Mouse (Mus musculus) forebrain, embryonic 15.5 days (tissue): ENCODE measurements around the gene Mrpl45. TPM values are rescaled to one million over a fixed set of nuclear protein-coding genes. Genes with fewer than 3 reads are reported as not detected.
"Not testable (repeated sequence)": the region's sequence is repeated elsewhere in the genome, so short reads cannot be mapped to it uniquely, and the experiment has no call there.

Source experiments
- ATAC-seq: fragments of 200-750 bp; cut with Nextera tagmentation; replicated peaks from 2 replicates; pipeline ENCODE4 v1.8.0; 2017; ENCODE audit warnings: mild to moderate bottlenecking, moderate TSS enrichment, moderate library complexity
- H3K27ac ChIP-seq: fragments of 300-500 bp; sonication (generic); replicated peaks from 2 replicates; pipeline ENCODE4 v1.5.1; 2015; ENCODE audit warnings: mild to moderate bottlenecking, inconsistent platforms
- H3K27me3 ChIP-seq: fragments of 300-500 bp; sonication (generic); 2 replicates; pipeline ENCODE4 v1.6.1; 2015; ENCODE audit warnings: inconsistent platforms
- H3K36me3 ChIP-seq: fragments of 300-500 bp; sonication (generic); 2 replicates; pipeline ENCODE4 v1.6.1; 2015; ENCODE audit warnings: mild to moderate bottlenecking, inconsistent platforms
- H3K4me1 ChIP-seq: fragments of 300-500 bp; sonication (generic); 2 replicates; pipeline ENCODE4 v1.6.1; 2015; ENCODE audit warnings: inconsistent platforms
- H3K4me2 ChIP-seq: fragments of 300-500 bp; sonication (generic); replicated peaks from 2 replicates; pipeline ENCODE4 v1.6.1; 2015; ENCODE audit warnings: mild to moderate bottlenecking, inconsistent platforms
- H3K4me3 ChIP-seq: fragments of 300-500 bp; sonication (generic); 2 replicates; pipeline ENCODE4 v1.5.1; 2015; ENCODE audit warnings: mild to moderate bottlenecking, inconsistent platforms
- H3K9ac ChIP-seq: fragments of 300-500 bp; sonication (generic); replicated peaks from 2 replicates; pipeline ENCODE4 v1.6.1; 2015; ENCODE audit warnings: mild to moderate bottlenecking, inconsistent platforms
- H3K9me3 ChIP-seq: fragments of 300-500 bp; sonication (generic); 2 replicates; pipeline ENCODE4 v1.6.1; 2016; ENCODE audit warnings: inconsistent platforms
- WGBS: fragments of 180-500 bp; shearing (Covaris S2); methylation state at CpG from one replicate; pipeline ENCODE4 v1.1.7; 2015; ENCODE audit warnings: mixed read lengths; 5-methylcytosine and 5-hydroxymethylcytosine counted together
- polyA plus RNA-seq: library from polyadenylated mRNA; unstranded; fragments of >200 nt; fragmentation: Nextera tagmentation; extraction: Ambion mirVana; gene quantifications from 2 replicates; pipeline ENCODE4 v1.2.1, GENCODE M21; 2015

The Mrpl45 gene
- polyA plus RNA-seq, 1 experiment from 2014 or later: 40.6 TPM

DNA sequence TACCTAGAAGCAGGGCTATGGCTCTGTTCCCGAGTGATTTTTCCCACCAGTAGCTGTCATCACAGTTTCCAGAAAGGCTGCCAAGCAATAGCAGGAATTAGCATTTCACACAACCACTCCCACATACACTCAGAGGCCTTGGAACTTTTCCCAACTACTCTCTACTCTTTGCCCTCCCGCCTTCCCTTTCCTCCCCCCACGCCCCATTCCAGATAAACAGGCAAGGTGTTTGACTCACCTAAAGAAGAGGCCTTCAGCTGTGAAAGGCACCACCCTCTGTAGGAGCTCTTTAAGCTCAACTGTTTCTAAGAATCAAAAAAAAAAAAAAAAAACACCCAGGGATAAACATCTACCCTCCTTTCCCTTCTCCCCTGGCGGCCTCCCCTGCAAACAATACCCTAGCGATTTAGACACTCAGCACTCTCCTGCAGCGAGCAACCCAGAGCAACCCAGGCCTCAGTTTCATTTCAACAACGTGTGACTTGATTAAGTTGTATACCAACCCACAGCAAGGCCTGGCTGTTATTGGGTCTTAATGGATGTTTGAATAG lies 13.2 kb upstream of the Mrpl45 start:
- no peaks in the 10 kb centered on the region for H3K36me3 ChIP-seq
- H3K27ac ChIP-seq: peak overlapping the region; percentile 47; the same call in 1 of the 2 replicates
- H3K4me2 ChIP-seq: no peak overlapping the region
- no peaks in the 10 kb centered on the region for H3K27me3 ChIP-seq
- ATAC-seq: no peak
- H3K4me1 ChIP-seq: peaks cover 14% of the 10 kb centered on the region; the same call in 1 of the 2 replicates
- WGBS: 14% methylated on average over 7 of the region's 7 CpGs
- no peak overlapping the region for H3K9ac ChIP-seq
- no peaks in the 10 kb centered on the region for H3K9me3 ChIP-seq
- H3K4me3 ChIP-seq: no peak overlapping the region

DNA sequence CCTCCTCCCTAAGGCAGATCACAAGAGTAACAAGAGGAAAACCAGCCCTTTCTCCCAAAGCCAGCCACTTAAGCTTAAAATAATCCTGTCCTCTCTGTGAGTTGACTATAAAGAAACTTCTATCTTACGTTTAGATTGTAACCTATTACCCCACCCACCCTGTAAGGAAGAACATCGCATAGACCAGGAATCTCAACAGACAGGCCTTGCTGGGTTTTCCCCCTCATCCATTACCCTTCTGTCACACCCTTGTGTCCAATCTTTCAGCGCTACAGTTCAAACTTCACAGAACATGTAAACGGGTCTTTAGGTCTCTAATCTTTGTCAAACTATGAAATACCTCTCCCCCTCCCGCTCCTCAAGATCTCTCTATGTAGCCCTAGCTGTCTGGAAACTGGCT lies 10.9 kb upstream of the Mrpl45 start:
- ATAC-seq: no peak
- Histone ChIP-seq H3K27me3 (no peaks in the 10 kb centered on the region), H3K27ac (no peak overlapping the region), H3K4me1 (peaks cover 20% of the 10 kb centered on the region), H3K36me3 (no peaks in the 10 kb centered on the region), H3K9me3 (no peaks in the 10 kb centered on the region), H3K4me3 (no peak overlapping the region), H3K9ac (no peak overlapping the region), H3K4me2 (no peak overlapping the region)
- 87% methylated on average over 5 of the region's 5 CpGs for WGBS

DNA sequence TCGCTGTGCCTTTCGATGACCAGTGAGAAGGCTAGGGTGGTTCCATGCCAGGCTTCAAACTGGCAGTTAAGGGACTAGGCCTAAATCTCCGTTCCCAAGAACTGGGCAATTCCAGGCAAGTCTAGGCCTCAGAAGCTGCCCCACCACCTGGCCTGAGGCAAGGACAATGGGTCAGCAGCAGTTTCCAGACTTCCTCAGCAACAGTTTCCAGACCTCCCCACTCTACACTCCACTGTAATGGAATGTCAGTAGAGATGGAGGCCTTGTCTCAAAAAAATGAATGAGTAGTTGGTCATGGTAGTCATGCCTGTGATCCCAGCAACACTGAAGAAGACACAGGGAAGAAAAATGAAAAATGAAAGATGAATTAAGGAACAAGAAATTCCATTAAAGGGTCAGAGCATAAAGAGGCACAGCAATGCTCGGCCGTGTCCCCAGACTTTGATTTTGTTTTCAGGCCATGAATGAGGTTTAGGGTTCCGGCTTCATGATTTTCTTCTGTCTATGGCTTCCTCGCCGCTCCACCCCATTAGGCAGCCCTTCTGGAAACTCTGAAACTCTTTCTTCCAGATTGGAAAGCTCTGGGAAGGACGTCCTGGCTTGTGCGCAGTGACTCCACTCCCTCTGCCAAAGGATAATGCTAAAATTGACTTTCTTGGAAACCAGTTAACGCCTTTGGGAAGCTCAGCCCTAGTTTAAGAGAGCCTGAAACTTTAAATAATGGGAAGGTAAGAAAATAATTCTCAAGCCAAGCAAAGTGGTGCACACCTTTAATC lies 8.0 kb upstream of the Mrpl45 start:
- Histone ChIP-seq H3K4me1 (peaks cover 29% of the 10 kb centered on the region), H3K36me3 (no peaks in the 10 kb centered on the region), H3K4me2 (no peak overlapping the region), H3K4me3 (no peak overlapping the region), H3K9ac (no peak overlapping the region), H3K27ac (no peak overlapping the region), H3K9me3 (no peaks in the 10 kb centered on the region), H3K27me3 (no peaks in the 10 kb centered on the region; the same call in 1 of the 2 replicates)
- no peak for ATAC-seq
- WGBS: 93% methylated on average over 11 of the region's 11 CpGs

DNA sequence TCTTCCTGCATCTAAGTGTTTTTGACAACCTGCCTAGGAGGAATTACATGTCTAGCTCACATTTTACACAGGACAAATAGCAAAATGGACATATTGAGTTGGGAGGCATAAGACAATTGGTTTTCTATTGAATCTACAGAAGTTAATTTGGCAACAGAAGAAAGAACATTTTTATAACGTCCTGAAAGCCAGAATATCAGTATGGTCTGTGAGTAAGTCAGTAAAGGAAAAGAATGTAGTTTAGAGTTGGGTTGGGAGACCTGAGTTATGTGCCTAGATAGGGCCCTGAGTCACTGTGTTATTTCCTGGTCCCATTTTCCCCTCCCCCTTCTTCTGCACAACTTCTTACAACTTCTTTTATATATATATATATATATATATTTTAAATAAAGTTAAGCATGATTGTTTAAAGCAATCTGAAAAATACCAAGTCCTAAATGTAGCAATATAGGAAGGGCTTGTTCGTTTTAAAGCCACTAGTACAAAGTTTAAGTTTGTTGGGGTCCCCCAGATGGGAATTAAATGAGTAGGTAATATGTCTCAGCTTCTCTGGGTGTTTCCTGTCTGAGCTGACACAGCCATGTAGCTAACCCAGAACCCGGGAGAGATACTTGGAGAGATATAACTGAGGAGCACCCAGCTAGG lies 6.6 kb upstream of the Mrpl45 start:
- peak overlapping the region; percentile 48; the same call in 1 of the 2 replicates for H3K9ac ChIP-seq
- H3K27me3 ChIP-seq: no peaks in the 10 kb centered on the region; the same call in 1 of the 2 replicates
- H3K36me3 ChIP-seq: no peaks in the 10 kb centered on the region
- WGBS: 55% methylated on average over 3 of the region's 3 CpGs
- peak overlapping the region; percentile 40; the same call in 1 of the 2 replicates for H3K4me3 ChIP-seq
- H3K27ac ChIP-seq: no peak overlapping the region
- H3K4me1 ChIP-seq: peaks cover 25% of the 10 kb centered on the region
- peak overlapping the region; percentile 73; the same call in 1 of the 2 replicates for H3K4me2 ChIP-seq
- no peaks in the 10 kb centered on the region for H3K9me3 ChIP-seq
- ATAC-seq: no peak

DNA sequence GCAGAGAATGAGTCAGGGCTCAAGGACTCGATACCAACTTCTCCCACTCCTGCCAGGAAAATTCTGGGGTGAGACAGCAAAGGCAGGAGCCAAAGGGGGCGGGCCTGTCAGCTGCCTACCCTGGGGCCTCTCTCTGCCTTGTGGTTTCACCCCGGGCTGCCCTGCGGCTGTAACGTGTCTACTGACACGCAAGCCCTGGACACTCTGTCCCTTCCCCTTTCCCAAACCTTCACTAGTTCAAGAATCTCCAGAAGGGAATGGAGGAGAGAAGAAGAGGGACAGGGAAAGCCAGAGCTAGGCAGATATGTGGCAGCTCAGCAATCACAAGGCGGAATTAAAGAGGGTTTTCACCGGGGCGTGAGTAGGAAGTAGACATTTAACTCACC lies 6.1 kb upstream of the Mrpl45 start:
- WGBS: 2% methylated on average over 9 of the region's 9 CpGs
- peak overlapping the region; percentile 48 for H3K9ac ChIP-seq
- no peaks in the 10 kb centered on the region for H3K36me3 ChIP-seq
- no peak overlapping the region for H3K27ac ChIP-seq
- ATAC-seq: no peak
- H3K27me3 ChIP-seq: no peaks in the 10 kb centered on the region; the same call in 1 of the 2 replicates
- H3K4me3 ChIP-seq: peak overlapping the region; percentile 40
- peak overlapping the region; percentile 73 for H3K4me2 ChIP-seq
- H3K9me3 ChIP-seq: no peaks in the 10 kb centered on the region
- H3K4me1 ChIP-seq: peaks cover 25% of the 10 kb centered on the region

DNA sequence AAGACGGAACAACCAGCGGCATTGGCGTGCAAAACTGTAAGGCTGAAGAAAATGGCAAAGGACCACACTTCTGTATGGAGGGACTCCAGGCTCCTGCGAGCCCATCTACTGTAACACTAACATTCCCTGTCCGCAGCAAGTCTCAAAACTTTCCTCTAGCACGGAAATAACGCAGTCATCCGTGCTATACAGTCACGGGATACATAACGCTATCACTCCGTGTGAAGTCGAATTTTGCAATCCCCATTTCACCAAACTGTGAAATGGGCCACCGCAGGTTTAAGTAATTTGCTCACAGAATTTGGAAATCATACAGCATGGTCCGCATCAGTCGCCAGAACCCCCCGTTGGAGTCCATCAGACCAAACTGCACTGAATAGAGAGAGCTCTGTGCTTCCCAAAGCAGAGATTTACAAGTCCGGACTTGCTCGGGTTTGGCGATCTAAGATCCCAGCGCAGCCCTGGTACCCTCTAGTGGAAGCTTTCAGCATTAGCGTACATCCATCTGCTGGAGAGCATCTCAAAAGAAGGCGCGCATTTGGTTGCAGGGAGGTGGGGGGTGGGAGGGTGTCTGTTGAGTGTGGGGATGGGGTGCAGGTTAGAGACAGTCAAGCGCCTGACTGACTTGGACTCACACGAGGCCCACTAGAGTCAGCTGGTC lies 5.5 kb upstream of the Mrpl45 start:
- Histone ChIP-seq H3K4me3 (peak overlapping the region; percentile 40), H3K4me2 (peak overlapping the region; percentile 73), H3K9ac (peak overlapping the region; percentile 48), H3K27ac (no peak overlapping the region), H3K9me3 (no peaks in the 10 kb centered on the region), H3K27me3 (no peaks in the 10 kb centered on the region; the same call in 1 of the 2 replicates), H3K36me3 (no peaks in the 10 kb centered on the region), H3K4me1 (peaks cover 26% of the 10 kb centered on the region)
- ATAC-seq: peak; percentile 74
- under 1% methylated on average over 25 of the region's 25 CpGs for WGBS

DNA sequence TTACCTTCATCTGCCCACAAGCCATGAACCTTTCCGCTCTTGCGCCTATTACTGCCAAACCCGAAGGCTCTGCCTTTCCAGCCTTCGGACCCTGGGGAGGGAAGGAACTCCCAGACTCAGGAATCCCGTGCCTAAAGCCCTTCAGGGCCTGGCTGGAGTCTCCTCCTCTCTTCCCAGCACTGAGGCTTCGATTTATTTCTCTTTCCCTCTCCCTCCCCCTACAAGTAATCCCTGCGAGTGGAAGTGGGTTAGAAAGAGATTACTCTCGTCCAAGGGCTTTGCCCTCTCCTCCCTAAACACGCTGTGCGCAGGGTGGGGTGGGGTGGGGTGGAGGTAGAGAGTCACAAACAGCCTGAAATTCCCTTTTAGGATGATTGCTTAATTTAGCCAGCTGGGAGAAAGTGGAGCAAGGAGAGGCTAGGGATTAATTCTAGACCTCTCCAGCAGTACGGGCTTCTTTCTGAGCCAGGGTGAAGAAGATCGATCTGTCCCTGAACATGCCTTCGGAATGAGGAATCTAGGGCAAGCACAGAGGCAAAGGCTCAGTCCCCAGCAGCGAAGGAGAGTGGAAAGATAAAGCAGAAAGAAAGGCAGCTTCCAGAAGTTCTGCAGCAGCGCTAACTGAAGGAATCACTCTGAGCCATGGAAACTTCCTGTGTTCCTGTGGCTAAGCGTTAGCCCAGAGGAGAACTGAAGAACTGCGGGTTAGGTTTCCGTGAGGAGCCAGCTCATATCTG lies 4.5 kb upstream of the Mrpl45 start:
- no peaks in the 10 kb centered on the region for H3K9me3 ChIP-seq
- H3K4me1 ChIP-seq: peaks cover 30% of the 10 kb centered on the region
- H3K27me3 ChIP-seq: no peaks in the 10 kb centered on the region; the same call in 1 of the 2 replicates
- H3K27ac ChIP-seq: peak overlapping the region; percentile 34; the same call in 1 of the 2 replicates
- WGBS: 8% methylated on average over 18 of the region's 18 CpGs
- peak overlapping the region; percentile 40 for H3K4me3 ChIP-seq
- H3K4me2 ChIP-seq: peak overlapping the region; percentile 73
- H3K9ac ChIP-seq: peak overlapping the region; percentile 40
- no peaks in the 10 kb centered on the region for H3K36me3 ChIP-seq
- ATAC-seq: no peak

DNA sequence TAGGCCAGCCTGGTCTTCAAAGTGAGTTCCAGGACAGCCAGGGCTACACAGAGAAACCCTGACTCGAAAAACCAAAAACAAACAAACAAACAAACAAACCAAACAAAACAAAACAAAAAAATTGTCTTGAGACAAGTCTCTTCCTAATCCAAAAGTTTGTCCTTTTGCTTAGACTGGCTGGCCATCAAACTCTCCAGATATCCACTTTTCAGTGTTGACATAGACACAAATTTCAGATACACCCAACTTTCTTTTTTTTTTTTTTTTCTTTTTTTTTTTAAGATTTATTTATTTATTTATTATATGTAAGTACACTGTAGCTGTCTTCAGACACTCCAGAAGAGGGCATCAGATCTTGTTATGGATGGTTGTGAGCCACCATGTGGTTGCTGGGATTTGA lies 2.6 kb upstream of the Mrpl45 start:
- 80% methylated on average over 1 of the region's 1 CpGs for WGBS
- not testable (repeated sequence) for H3K27ac ChIP-seq, H3K36me3 ChIP-seq, H3K4me2 ChIP-seq, H3K27me3 ChIP-seq, H3K4me3 ChIP-seq, H3K9me3 ChIP-seq, H3K9ac ChIP-seq, ATAC-seq
- peaks cover 37% of the 10 kb centered on the region for H3K4me1 ChIP-seq

DNA sequence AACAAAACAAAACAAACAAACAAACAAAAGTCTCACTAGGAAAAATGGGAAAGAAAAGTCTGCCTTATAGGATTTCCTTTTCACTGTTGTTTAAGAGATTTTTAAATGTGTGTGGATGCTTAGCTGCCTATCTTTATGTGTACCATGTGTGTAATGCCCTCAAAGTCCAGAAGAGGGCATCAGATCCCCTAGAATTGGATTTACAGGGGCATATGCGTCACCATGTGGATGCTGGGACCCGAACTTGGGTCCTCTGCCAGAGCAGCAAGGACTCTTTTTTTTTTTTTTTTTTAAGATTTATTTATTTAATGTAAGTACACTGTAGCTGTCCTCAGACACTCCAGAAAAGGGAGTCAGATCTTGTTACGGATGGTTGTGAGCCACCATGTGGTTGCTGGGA lies 1.4 kb upstream of the Mrpl45 start:
- no peaks in the 10 kb centered on the region for H3K36me3 ChIP-seq
- H3K4me3 ChIP-seq: no peak overlapping the region
- WGBS: 90% methylated on average over 3 of the region's 3 CpGs
- H3K4me1 ChIP-seq: peaks cover 37% of the 10 kb centered on the region
- no peak for ATAC-seq
- H3K9me3 ChIP-seq: no peaks in the 10 kb centered on the region
- H3K9ac ChIP-seq: no peak overlapping the region
- no peak overlapping the region for H3K27ac ChIP-seq
- no peaks in the 10 kb centered on the region; the same call in 1 of the 2 replicates for H3K27me3 ChIP-seq
- H3K4me2 ChIP-seq: no peak overlapping the region

DNA sequence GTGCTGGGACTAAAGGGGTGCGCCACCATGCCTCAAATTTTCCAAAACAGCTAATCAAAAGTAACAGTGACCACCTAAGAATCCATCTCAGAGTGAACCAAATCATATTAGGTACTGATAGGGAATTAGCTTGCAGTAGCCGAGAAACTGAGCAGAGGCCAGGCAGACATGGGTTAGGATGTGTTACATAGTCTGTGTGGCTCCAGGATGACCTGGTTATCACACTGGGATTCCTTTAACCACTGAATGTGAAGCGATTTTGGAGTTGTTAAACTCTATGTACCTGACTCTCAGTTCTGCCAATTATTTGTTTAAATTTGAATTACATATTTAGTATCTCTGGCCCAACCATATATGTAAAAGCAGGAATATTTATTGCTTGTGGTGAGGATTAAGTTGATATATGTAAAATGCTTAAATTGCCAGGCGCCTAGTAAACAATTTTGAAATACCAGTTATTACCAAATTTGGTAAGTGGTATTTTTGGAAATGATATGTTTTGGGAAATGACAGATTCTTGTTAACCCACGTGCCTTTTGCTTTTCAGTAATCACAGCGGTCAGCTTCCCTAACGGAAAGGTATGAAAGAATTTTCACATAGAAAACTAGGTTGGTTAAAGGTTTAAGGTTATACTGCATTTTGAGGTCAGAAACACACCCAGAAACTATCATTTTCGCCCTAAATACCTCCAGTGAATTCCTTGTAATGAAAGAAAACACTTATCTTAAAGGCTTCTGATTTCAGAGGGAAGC lies 589 bp upstream of the Mrpl45 start:
- Histone ChIP-seq H3K27me3 (no peaks in the 10 kb centered on the region; the same call in 1 of the 2 replicates), H3K4me2 (peak overlapping the region; percentile 42), H3K36me3 (no peaks in the 10 kb centered on the region), H3K4me3 (peak overlapping the region; percentile 51), H3K4me1 (peaks cover 29% of the 10 kb centered on the region), H3K27ac (peak overlapping the region; percentile 78), H3K9me3 (no peaks in the 10 kb centered on the region), H3K9ac (peak overlapping the region; percentile 40)
- WGBS: 48% methylated on average over 8 of the region's 8 CpGs
- ATAC-seq: peak; percentile 14; the same call in 1 of the 2 replicates

DNA sequence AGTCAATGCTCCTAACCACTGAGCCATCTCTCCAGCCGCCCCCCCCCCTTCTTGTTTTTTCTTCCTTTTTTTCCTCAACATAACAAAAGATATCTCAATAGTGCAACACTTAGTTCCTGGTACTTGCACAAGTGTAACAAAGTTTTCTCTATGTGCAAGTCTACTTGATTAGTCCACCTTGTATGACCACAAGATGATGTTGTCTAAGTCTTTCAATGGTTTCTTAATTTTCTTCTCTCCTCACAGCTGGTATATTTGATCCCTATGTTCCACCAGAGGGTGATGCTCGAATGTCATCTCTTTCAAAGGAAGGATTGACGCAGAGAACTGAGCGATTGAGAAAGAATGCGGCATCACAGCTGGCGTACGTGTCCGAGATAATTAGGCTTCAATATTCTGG lies 5.7 kb downstream of the Mrpl45 start:
- WGBS: 89% methylated on average over 8 of the region's 8 CpGs
- no peak for ATAC-seq
- H3K9ac ChIP-seq: no peak overlapping the region

More for the DNA sequence above, 5.7 kb downstream of the Mrpl45 start:
- no peaks in the 10 kb centered on the region for H3K27me3 ChIP-seq
- H3K36me3 ChIP-seq: peaks cover 33% of the 10 kb centered on the region
- no peak overlapping the region for H3K4me3 ChIP-seq
- H3K4me1 ChIP-seq: peaks cover 6% of the 10 kb centered on the region
- no peak overlapping the region for H3K27ac ChIP-seq
- H3K4me2 ChIP-seq: no peak overlapping the region
- H3K9me3 ChIP-seq: no peaks in the 10 kb centered on the region
